Mouse (Mus musculus) kidney, adult 2 months (tissue): ENCODE data around the gene Srcin1.

Experiments
- CTCF ChIP-seq: fragments of 200-500 bp; conservative IDR thresholded peaks from 2 replicates; pipeline ENCODE4 v1.5.1; 2011; ENCODE audit warnings: low read depth, mild to moderate bottlenecking, control low read depth, low read length, moderate library complexity, mixed read lengths; ENCODE audit not compliant: insufficient read depth, insufficient read length
- POLR2A ChIP-seq: fragments of 200-500 bp; IDR thresholded peaks from one replicate; pipeline ENCODE4 v1.6.1; 2011; ENCODE audit warnings: low read depth, low read length, control low read depth

- TF ChIP-seq POLR2A (no peak), CTCF (no peak)
Observed at GRCm38 (mm10) chr11:97479085-97479484, 96.9 kb downstream of the Srcin1 start.
